Mouse (Mus musculus): ENCODE results near the gene Yme1l1.

The Yme1l1 gene

DNA sequence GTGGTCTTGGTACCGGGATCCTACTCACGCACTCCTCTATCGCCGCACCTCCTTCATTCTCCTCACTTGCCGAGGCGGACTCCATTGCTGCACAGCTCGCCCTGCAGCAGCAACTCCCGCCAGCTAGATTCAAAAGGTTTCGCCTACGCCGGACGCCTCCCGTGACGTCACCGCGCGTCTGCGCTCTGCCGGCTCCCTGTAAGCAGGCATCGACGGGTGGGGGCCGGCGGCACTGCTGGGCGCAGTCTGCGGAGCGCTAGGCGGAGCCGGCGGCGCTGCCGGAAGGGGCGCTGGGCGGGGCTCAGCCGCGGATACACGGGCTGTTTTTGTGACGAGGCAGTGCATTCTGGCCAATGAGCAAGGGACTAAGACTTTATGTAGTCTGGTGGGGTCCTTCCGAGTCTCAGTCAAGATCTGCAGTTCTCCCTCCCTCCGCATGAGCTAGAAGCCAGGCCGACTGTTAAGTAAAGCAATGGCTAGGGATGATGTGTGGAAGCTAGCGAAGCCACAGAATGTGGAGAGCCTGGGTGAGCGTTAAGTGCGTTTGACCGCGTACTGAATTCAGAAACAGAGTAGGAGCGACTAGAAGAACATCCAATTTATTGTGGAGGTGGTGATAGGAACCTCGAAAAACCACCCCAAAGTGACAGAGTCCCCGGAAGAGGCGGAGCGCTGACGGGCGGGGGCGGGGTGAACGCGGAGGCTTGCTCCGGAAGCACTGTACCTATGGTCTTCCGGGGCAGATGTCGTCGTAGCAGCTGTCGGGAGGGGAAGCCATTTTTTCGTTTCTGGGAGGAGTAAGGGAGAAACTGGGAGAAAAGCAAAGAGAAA, at the start of gene Yme1l1, which contains the start of gene Mastl:
TSS of gene Yme1l1 (plus strand) at position 593 of the 831 bp plus-strand sequence.
TSS of gene Mastl (minus strand) at position 248 of the 831 bp plus-strand sequence.
- peak; percentile 99 for DNase-seq (ENCODE audit: inconsistent ontology term)

GRCm38 (mm10) chr2:23119573-23119972, 36.6 kb upstream of the Yme1l1 start:
- no peak for DNase-seq (ENCODE audit: inconsistent ontology term)

- no peak for DNase-seq (ENCODE audit: inconsistent ontology term)
These were observed 959 bp upstream of the Yme1l1 start for GRCm38 (mm10) chr2:23155199-23155621.

DNA sequence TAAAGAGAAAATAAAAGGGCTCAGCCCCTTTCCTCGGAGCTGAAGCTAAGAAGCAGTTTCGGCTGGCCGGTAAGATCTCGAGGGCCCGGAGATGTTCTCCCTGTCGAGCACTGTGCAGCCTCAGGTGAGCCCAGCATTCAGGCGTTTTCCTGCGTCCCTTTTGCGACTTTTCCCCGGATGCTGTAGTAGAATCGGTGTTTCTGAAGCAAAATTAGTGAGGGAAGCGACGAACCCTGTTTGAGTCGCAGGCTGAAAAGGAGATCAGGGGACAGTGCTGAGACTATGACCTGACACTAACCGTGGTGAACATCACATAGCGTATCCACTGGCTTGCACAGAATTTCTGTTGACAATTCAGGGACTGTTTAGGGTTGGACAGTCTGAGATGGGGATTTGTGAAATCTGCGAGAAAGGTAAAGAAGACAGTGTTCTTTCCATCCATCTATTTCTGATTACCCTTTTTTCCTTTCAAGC, 476 bp downstream of the Yme1l1 start:
- no peak for DNase-seq (ENCODE audit: inconsistent ontology term)

DNA sequence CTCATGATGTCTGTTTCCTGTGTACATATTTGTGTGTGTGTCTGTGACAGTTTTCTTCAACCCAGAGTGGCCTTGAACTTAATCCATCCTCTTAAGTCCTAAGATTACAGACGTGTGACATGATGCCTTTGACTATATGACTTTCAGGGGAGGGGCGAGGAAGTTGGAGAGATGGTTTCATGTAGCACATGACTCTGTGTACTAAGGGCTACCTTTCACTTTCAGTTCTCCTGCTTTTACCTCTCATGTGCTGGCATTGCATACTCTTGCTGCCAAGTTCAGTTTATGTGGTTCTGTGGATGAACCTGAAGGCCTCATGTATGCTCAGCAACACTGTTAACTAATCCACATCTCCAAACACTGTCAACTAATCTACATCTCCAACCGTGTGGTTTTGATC, 16.1 kb downstream of the Yme1l1 start:
- no peak for DNase-seq (ENCODE audit: inconsistent ontology term)

DNA sequence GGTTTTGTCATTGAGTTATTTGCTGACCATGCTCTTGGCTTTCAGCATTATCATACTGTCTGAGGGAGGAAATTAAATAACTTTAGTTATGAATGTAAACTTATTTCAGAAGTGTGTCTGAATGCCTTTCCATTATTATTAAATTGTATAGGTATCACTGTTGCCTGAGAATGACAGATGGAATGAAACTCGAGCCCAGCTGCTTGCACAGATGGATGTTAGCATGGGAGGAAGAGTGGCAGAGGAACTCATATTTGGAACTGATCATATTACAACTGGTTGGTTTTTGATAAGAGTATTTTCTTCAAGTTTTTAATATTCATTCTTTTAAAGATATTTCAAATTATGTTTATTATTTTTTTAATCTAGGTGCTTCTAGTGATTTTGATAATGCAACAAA, 38.2 kb downstream of the Yme1l1 start:
- no peak for DNase-seq (ENCODE audit: inconsistent ontology term)

DNA sequence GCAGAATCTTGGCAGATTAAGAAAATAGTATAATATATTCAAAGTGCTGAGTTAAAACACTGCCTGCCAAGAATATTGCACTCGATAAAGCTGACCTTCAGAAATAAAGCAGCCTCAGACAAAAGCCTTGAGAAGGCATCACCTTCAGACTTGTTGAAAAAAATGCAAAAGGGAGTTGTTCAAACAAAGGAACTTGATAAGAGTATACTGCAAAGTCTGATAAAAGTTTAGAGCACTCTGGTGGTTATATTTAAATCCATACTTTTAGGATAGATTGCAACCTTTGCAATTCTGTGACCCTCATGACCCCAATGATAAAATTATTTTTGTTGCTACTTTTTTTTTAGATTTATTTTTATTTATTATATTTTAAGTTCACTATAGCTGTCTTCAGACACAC, 44.9 kb downstream of the Yme1l1 start:
- DNase-seq (ENCODE audit: inconsistent ontology term) = no peak

DNA sequence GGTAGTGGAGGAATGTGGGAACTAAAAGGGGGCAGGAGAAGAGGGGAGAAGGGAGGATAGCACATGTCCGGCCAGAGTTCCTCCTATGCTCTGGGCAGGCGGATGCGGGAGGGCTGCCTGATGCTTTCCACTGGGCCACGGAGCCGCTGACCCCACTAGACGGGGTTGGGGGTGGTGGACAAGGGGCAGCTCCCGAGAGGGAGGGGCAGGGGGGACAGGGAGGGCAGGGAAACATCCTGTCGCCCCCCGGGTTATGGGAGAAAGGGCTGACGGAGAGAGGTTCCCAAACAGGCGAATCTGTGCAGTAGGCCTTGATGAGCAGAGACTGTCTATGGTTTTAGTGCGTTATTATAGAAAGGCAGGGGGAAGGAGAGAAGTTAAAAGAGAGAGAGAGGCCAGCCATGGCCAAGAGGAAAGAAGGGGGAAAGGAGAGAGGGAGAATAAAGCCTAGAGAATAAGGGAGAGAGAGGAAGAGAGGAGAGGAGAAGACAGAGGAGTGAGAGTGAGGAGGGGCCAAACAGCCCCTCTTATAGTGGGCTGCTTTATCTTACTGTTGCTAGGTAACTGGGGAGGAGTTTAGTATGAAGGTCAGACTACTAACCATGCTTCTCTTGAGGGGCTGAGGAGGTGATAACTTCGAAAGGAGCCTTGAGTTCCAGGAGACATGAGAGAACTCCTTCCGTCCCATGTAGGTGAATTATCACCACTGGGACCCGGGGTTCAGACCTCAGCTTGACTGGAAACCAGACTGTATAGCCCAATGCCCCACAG, 46.9 kb downstream of the Yme1l1 start:
- DNase-seq (ENCODE audit: inconsistent ontology term) = no peak

DNA sequence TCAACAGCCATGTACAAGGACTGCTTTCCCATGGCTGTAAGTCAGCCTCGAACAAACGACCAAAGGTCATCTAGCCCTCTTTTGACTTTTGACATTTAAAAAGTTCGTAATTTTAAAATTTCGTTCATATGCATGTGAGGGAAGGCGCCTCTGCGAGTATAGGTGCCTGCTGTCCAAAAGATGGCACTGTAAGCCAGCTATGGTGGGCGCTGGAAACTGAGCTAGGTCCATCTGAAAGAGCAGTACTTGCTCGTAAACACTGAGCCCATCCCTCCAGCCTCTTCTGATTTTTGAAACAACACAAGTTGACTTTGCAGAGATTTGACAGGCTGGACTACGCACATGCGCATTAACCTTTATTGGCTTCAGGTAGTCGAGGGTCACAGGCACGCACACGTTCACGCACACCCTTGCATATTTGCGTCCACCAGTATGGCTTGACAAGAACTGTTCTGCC, 50.9 kb downstream of the Yme1l1 start, which contains the start of gene 4931423N10Rik:
TSS of gene 4931423N10Rik (plus strand) at position 407 of the 457 bp plus-strand sequence.
- DNase-seq (ENCODE audit: inconsistent ontology term) = no peak

- DNase-seq (ENCODE audit: inconsistent ontology term) = no peak
These were observed 57.5 kb downstream of the Yme1l1 start for GRCm38 (mm10) chr2:23213661-23214060.

- no peak for DNase-seq (ENCODE audit: inconsistent ontology term)
These were observed 69.0 kb downstream of the Yme1l1 start for GRCm38 (mm10) chr2:23225199-23225598.

DNA sequence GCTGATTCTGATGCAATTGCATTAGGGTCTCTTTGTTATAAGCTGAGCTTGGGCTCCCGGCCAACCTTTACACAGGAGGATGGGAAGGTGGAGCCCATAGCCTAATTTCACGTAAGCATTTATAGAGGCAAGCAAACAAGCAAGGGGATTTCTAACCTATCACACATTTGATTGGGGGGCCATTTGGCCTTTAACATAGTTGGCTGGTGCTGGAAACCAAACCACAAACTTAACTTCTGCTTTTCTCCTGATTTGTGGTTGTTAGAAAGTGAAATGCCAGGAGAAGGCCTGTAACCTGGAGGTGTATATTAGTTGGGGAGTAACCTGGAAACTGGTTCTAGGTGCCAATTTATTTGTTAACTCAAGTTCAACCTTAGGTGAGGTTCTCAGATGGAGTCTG, 72.3 kb downstream of the Yme1l1 start:
- no peak for DNase-seq (ENCODE audit: inconsistent ontology term)

GRCm38 (mm10) chr2:23234065-23234773, 78.0 kb downstream of the Yme1l1 start:
- peak; percentile 34 for DNase-seq (ENCODE audit: inconsistent ontology term)

Data from Muller cell, postnatal 12 days (primary cell).